Comparison of ENCODE assay signal across 14 mouse cellular contexts in genomic region chr8:48809104-48809503, GRCm38 (mm10). TPM values are rescaled to one million over a fixed set of nuclear protein-coding genes. Genes with fewer than 3 reads are reported as not detected.
"Had no signal": no experiment of that assay in that cellular context is flagged by ENCODE, and none has a peak within 500 bp of the region (broad histone marks: within the 10 kb centered on the region; RNA-seq: fewer than 3 reads in every experiment).

No protein-coding gene starts in this region.

- H3K4me3 ChIP-seq: hindbrain, embryonic 15.5 days; kidney, embryonic 15.5 days; liver, embryonic 15.5 days; midbrain, embryonic 15.5 days; neural tube, embryonic 13.5 days had no signal

- DNase-seq: kidney, adult 2 months; kidney, postnatal 14 days; left cerebral cortex, postnatal 4 days; lung, adult 2 months; right cerebral cortex, postnatal 14 days; thymus, postnatal 36 days had no signal

- H3K9me3 ChIP-seq: hindbrain, embryonic 15.5 days; kidney, embryonic 15.5 days; liver, embryonic 15.5 days; midbrain, embryonic 15.5 days; neural tube, embryonic 13.5 days had no signal

- H3K9ac ChIP-seq: hindbrain, embryonic 15.5 days; kidney, embryonic 15.5 days; liver, embryonic 15.5 days; midbrain, embryonic 15.5 days; neural tube, embryonic 13.5 days had no signal

- ATAC-seq: inflammation-experienced regulatory T-cells, adult 6 months; midbrain, embryonic 15.5 days had no signal

- H3K27me3 ChIP-seq: hindbrain, embryonic 15.5 days; kidney, embryonic 15.5 days; liver, embryonic 15.5 days; midbrain, embryonic 15.5 days; neural tube, embryonic 13.5 days had no signal

- H3K4me2 ChIP-seq: hindbrain, embryonic 15.5 days; kidney, embryonic 15.5 days; liver, embryonic 11.5 days; liver, embryonic 15.5 days; midbrain, embryonic 15.5 days; neural tube, embryonic 13.5 days had no signal

- H3K4me1 ChIP-seq: hindbrain, embryonic 15.5 days; kidney, embryonic 15.5 days; liver, embryonic 15.5 days had no signal

- H3K36me3 ChIP-seq: hindbrain, embryonic 15.5 days; kidney, embryonic 15.5 days; liver, embryonic 15.5 days; midbrain, embryonic 15.5 days; neural tube, embryonic 13.5 days had no signal

- H3K27ac ChIP-seq: hindbrain, embryonic 15.5 days; kidney, embryonic 15.5 days; liver, embryonic 15.5 days; midbrain, embryonic 15.5 days; neural tube, embryonic 13.5 days had no signal

RNA-seq across cellular contexts. Expression of gene Tenm3, which starts 34.6 kb away (rescaled TPM):
- total RNA-seq: megakaryocyte progenitor cell, adult 5-6 weeks had no signal
- polyA plus RNA-seq: inflammation-experienced regulatory T-cells, adult 6 months had no signal
